Mouse (Mus musculus) heart, embryonic 10.5 days (tissue): ENCODE measurements around the gene Lcp1. TPM values are rescaled to one million over a fixed set of nuclear protein-coding genes. Genes with fewer than 3 reads are reported as not detected.

Experiments used
- DNase-seq: peaks from one replicate; pipeline ENCODE4 v3.0.0-alpha.2; 2017; ENCODE audit warnings: low spot score
- H3K27ac ChIP-seq: fragments of 300-500 bp; sonication (generic); 2 replicates; pipeline ENCODE4 v1.5.1; 2016; ENCODE audit warnings: mild to moderate bottlenecking
- H3K27me3 ChIP-seq: fragments of 300-500 bp; sonication (generic); 2 replicates; pipeline ENCODE4 v1.6.1; 2016; ENCODE audit warnings: mild to moderate bottlenecking; ENCODE audit not compliant: poor library complexity, insufficient read depth, severe bottlenecking
- H3K36me3 ChIP-seq: fragments of 300-500 bp; sonication (generic); 2 replicates; pipeline ENCODE4 v1.6.1; 2016; ENCODE audit warnings: mild to moderate bottlenecking, moderate library complexity
- H3K4me1 ChIP-seq: fragments of 300-500 bp; sonication (generic); 2 replicates; pipeline ENCODE4 v1.6.1; 2016; ENCODE audit warnings: mild to moderate bottlenecking
- H3K4me3 ChIP-seq: fragments of 300-500 bp; sonication (generic); 2 replicates; pipeline ENCODE4 v1.5.1; 2016; ENCODE audit warnings: mild to moderate bottlenecking, moderate library complexity
- H3K9me3 ChIP-seq: fragments of 300-500 bp; sonication (generic); 2 replicates; pipeline ENCODE4 v1.6.1; 2016; ENCODE audit warnings: mild to moderate bottlenecking, moderate library complexity
- WGBS: fragments of 180-500 bp; shearing (Covaris S2); methylation state at CpG from one replicate; pipeline ENCODE4 v1.1.7; 2016; 5-methylcytosine and 5-hydroxymethylcytosine counted together
- polyA plus RNA-seq: library from polyadenylated mRNA; unstranded; fragments of >200 nt; fragmentation: Nextera tagmentation; extraction: Ambion mirVana; gene quantifications from 2 replicates; pipeline ENCODE4 v1.2.1, GENCODE M21; 2016

Lcp1 gene
- polyA plus RNA-seq, 1 experiment from 2014 or later: 25.5 TPM

GRCm38 (mm10) chr14:75192858-75193257, 62.0 kb downstream of the Lcp1 start:
- DNase-seq: no peak
- 80% methylated on average over 10 of the region's 10 CpGs for WGBS
- no peaks in the 10 kb centered on the region for H3K36me3 ChIP-seq
- H3K27me3 ChIP-seq: no peaks in the 10 kb centered on the region
- no peak overlapping the region for H3K27ac ChIP-seq
- H3K4me3 ChIP-seq: no peak overlapping the region
- H3K9me3 ChIP-seq: no peaks in the 10 kb centered on the region
- peaks cover 12% of the 10 kb centered on the region for H3K4me1 ChIP-seq

- Histone ChIP-seq H3K27ac (no peak overlapping the region), H3K4me1 (peaks cover 12% of the 10 kb centered on the region), H3K4me3 (no peak overlapping the region), H3K27me3 (no peaks in the 10 kb centered on the region), H3K9me3 (no peaks in the 10 kb centered on the region), H3K36me3 (peaks cover 3% of the 10 kb centered on the region; the same call in 1 of the 2 replicates)
- DNase-seq: no peak
- WGBS: 92% methylated on average over 5 of the region's 5 CpGs
These were observed 64.6 kb downstream of the Lcp1 start for GRCm38 (mm10) chr14:75195530-75195929.

- 41% methylated on average over 5 of the region's 5 CpGs for WGBS
- H3K27me3 ChIP-seq: no peaks in the 10 kb centered on the region
- DNase-seq: no peak
- H3K27ac ChIP-seq: no peak overlapping the region
- no peak overlapping the region for H3K4me3 ChIP-seq
- peaks cover 6% of the 10 kb centered on the region; the same call in 1 of the 2 replicates for H3K36me3 ChIP-seq
- peaks cover 12% of the 10 kb centered on the region for H3K4me1 ChIP-seq
- no peaks in the 10 kb centered on the region for H3K9me3 ChIP-seq
These were observed 66.1 kb downstream of the Lcp1 start for GRCm38 (mm10) chr14:75197027-75197426.

- H3K27ac ChIP-seq: peak overlapping the region; percentile 16; the same call in 1 of the 2 replicates
- no peak for DNase-seq
- WGBS: 19% methylated on average over 7 of the region's 7 CpGs
- H3K4me1 ChIP-seq: peaks cover 12% of the 10 kb centered on the region
- peaks cover 6% of the 10 kb centered on the region; the same call in 1 of the 2 replicates for H3K36me3 ChIP-seq
- H3K4me3 ChIP-seq: no peak overlapping the region
- H3K9me3 ChIP-seq: no peaks in the 10 kb centered on the region
- H3K27me3 ChIP-seq: no peaks in the 10 kb centered on the region
These were observed 66.8 kb downstream of the Lcp1 start for GRCm38 (mm10) chr14:75197660-75198059.

- H3K36me3 ChIP-seq: peaks cover 3% of the 10 kb centered on the region; the same call in 1 of the 2 replicates
- no peaks in the 10 kb centered on the region for H3K27me3 ChIP-seq
- WGBS: 77% methylated on average over 6 of the region's 6 CpGs
- H3K27ac ChIP-seq: no peak overlapping the region
- H3K9me3 ChIP-seq: no peaks in the 10 kb centered on the region
- H3K4me3 ChIP-seq: no peak overlapping the region
- no peaks in the 10 kb centered on the region for H3K4me1 ChIP-seq
- DNase-seq: no peak
These were observed 74.6 kb downstream of the Lcp1 start for GRCm38 (mm10) chr14:75205363-75206051.

GRCm38 (mm10) chr14:75206307-75206706, 75.4 kb downstream of the Lcp1 start:
- Histone ChIP-seq H3K27ac (no peak overlapping the region), H3K27me3 (no peaks in the 10 kb centered on the region), H3K4me1 (no peaks in the 10 kb centered on the region), H3K4me3 (no peak overlapping the region), H3K36me3 (peaks cover 4% of the 10 kb centered on the region; the same call in 1 of the 2 replicates), H3K9me3 (no peaks in the 10 kb centered on the region)
- no peak for DNase-seq
- WGBS: 90% methylated on average over 4 of the region's 4 CpGs

- no peak for DNase-seq
- H3K27me3 ChIP-seq: no peaks in the 10 kb centered on the region
- WGBS: 79% methylated on average over 6 of the region's 6 CpGs
These were observed 77.8 kb downstream of the Lcp1 start for GRCm38 (mm10) chr14:75208572-75209151.

GRCm38 (mm10) chr14:75213752-75214151, 82.9 kb downstream of the Lcp1 start:
- H3K4me3 ChIP-seq: no peak overlapping the region
- no peaks in the 10 kb centered on the region for H3K4me1 ChIP-seq
- DNase-seq: no peak
- no peaks in the 10 kb centered on the region for H3K27me3 ChIP-seq
- H3K9me3 ChIP-seq: no peaks in the 10 kb centered on the region
- peaks cover 3% of the 10 kb centered on the region; the same call in 1 of the 2 replicates for H3K36me3 ChIP-seq
- no peak overlapping the region for H3K27ac ChIP-seq
- WGBS: 88% methylated on average over 11 of the region's 11 CpGs

More at GRCm38 (mm10) chr14:75208572-75209151, 77.8 kb downstream of the Lcp1 start:
- Histone ChIP-seq H3K4me1 (no peaks in the 10 kb centered on the region), H3K9me3 (no peaks in the 10 kb centered on the region), H3K36me3 (peaks cover 3% of the 10 kb centered on the region; the same call in 1 of the 2 replicates), H3K27ac (no peak overlapping the region), H3K4me3 (no peak overlapping the region)

GRCm38 (mm10) chr14:75218843-75219242, 87.9 kb downstream of the Lcp1 start:
- WGBS: 85% methylated on average over 2 of the region's 2 CpGs

GRCm38 (mm10) chr14:75219250-75219913, 88.5 kb downstream of the Lcp1 start:
- 81% methylated on average over 5 of the region's 5 CpGs for WGBS
- no peaks in the 10 kb centered on the region for H3K36me3 ChIP-seq
- H3K4me3 ChIP-seq: no peak overlapping the region
- H3K27ac ChIP-seq: no peak overlapping the region
- no peaks in the 10 kb centered on the region for H3K27me3 ChIP-seq
- no peak for DNase-seq
- no peaks in the 10 kb centered on the region for H3K9me3 ChIP-seq
- no peaks in the 10 kb centered on the region for H3K4me1 ChIP-seq

More at GRCm38 (mm10) chr14:75218843-75219242, 87.9 kb downstream of the Lcp1 start:
- no peaks in the 10 kb centered on the region for H3K4me1 ChIP-seq
- H3K4me3 ChIP-seq: no peak overlapping the region
- no peak overlapping the region for H3K27ac ChIP-seq
- no peaks in the 10 kb centered on the region for H3K36me3 ChIP-seq
- no peak for DNase-seq
- H3K9me3 ChIP-seq: no peaks in the 10 kb centered on the region
- no peaks in the 10 kb centered on the region for H3K27me3 ChIP-seq

- no peak for DNase-seq
- 74% methylated on average over 6 of the region's 6 CpGs for WGBS
- Histone ChIP-seq H3K27ac (no peak overlapping the region), H3K4me3 (no peak overlapping the region), H3K27me3 (no peaks in the 10 kb centered on the region), H3K36me3 (no peaks in the 10 kb centered on the region), H3K9me3 (no peaks in the 10 kb centered on the region), H3K4me1 (no peaks in the 10 kb centered on the region)
These were observed 91.5 kb downstream of the Lcp1 start for GRCm38 (mm10) chr14:75222386-75222785.

GRCm38 (mm10) chr14:75227453-75228084, 96.7 kb downstream of the Lcp1 start:
- Histone ChIP-seq H3K9me3 (no peaks in the 10 kb centered on the region), H3K27ac (no peak overlapping the region), H3K36me3 (no peaks in the 10 kb centered on the region), H3K4me3 (no peak overlapping the region), H3K4me1 (no peaks in the 10 kb centered on the region), H3K27me3 (no peaks in the 10 kb centered on the region)
- WGBS: 63% methylated on average over 6 of the region's 6 CpGs
- DNase-seq: no peak

GRCm38 (mm10) chr14:75229834-75230233, 98.9 kb downstream of the Lcp1 start:
- Histone ChIP-seq H3K36me3 (no peaks in the 10 kb centered on the region), H3K9me3 (no peaks in the 10 kb centered on the region), H3K4me1 (no peaks in the 10 kb centered on the region), H3K27me3 (no peaks in the 10 kb centered on the region), H3K4me3 (no peak overlapping the region), H3K27ac (no peak overlapping the region)
- DNase-seq: no peak
- WGBS: 34% methylated on average over 2 of the region's 2 CpGs
